Comparison of ENCODE assay signal across 9 mouse cellular contexts in genomic region chr11:103639407-103639946, GRCm38 (mm10). TPM values are rescaled to one million over a fixed set of nuclear protein-coding genes. Genes with fewer than 3 reads are reported as not detected.
A peak's percentile ranks its signal among the peaks of the same experiment; 100 is the strongest.
DNase-seq lines count a peak whose midpoint lies in the region; ATAC-seq and TF ChIP-seq lines count a peak whose summit lies in the region.
"Had no signal": no experiment of that assay in that cellular context is flagged by ENCODE, and none has a peak within 500 bp of the region (broad histone marks: within the 10 kb centered on the region; RNA-seq: fewer than 3 reads in every experiment).

No protein-coding gene starts in this region.

- no peak overlapping the region for H3K27ac ChIP-seq in bone marrow, adult 2 months (ENCODE audit: control insufficient read depth, insufficient read depth, low read depth, low read length, poor library complexity)
- no peak overlapping the region for H3K27ac ChIP-seq in kidney, postnatal 0 days
- H3K27ac ChIP-seq: embryonic facial prominence, embryonic 15.5 days had no signal

- H3K9me3 ChIP-seq in kidney, postnatal 0 days (replicated peaks; ENCODE audit: low read length): no peaks in the 10 kb centered on the region
- H3K9me3 ChIP-seq: embryonic facial prominence, embryonic 15.5 days had no signal

- no peak overlapping the region for H3K4me2 ChIP-seq in kidney, postnatal 0 days (ENCODE audit: low read length)
- H3K4me2 ChIP-seq: embryonic facial prominence, embryonic 15.5 days had no signal

- no peaks in the 10 kb centered on the region for H3K27me3 ChIP-seq in kidney, postnatal 0 days (ENCODE audit: insufficient read depth, low read length)

- intact Hi-C loops in heart, postnatal 25 days (cut with DNase I): loop anchor here (1.0 to 2.0 kb wide), 3 partner anchors 36 to 271 kb away; no protein-coding TSS in a partner anchor

- no peak overlapping the region for H3K9ac ChIP-seq in kidney, postnatal 0 days (ENCODE audit: low read depth, low read length)
- H3K9ac ChIP-seq: embryonic facial prominence, embryonic 15.5 days had no signal

- no peaks in the 10 kb centered on the region for H3K36me3 ChIP-seq in kidney, postnatal 0 days (ENCODE audit: insufficient read depth, low read length)
- H3K36me3 ChIP-seq: embryonic facial prominence, embryonic 15.5 days had no signal

- no peaks in the 10 kb centered on the region for H3K4me1 ChIP-seq in bone marrow, adult 2 months (ENCODE audit: control insufficient read depth, insufficient read depth, low read length)
- H3K4me1 ChIP-seq in kidney, postnatal 0 days (replicated peaks; ENCODE audit: insufficient read depth, low read length): no peaks in the 10 kb centered on the region
- H3K4me1 ChIP-seq: embryonic facial prominence, embryonic 15.5 days had no signal

- peak; percentile 80 for DNase-seq in heart, adult 11 months
- DNase-seq in heart, postnatal 25 days (ENCODE audit: low spot score): no peak
- peak; percentile 21 for DNase-seq in CD4-positive helper T cell, adult 2 months (ENCODE audit: low read depth, low spot score)
- DNase-seq in kidney, postnatal 0 days (ENCODE audit: low spot score): peak; percentile 87
- DNase-seq in telencephalon, adult 2 months (ENCODE audit: low read depth, low spot score): peak; percentile 62

- 0 out of 2 replicates have a peak, but pooled peaks have one; percentile 60 for ATAC-seq in erythroblast, adult 5-6 weeks (replicated peaks; ENCODE audit: low FRiP score, poor library complexity, severe bottlenecking)
- ATAC-seq in kidney, postnatal 0 days (replicated peaks; ENCODE audit: low FRiP score, low read depth): no peak
- ATAC-seq in megakaryocyte-erythroid progenitor cell, adult 5-6 weeks (replicated peaks; ENCODE audit: low FRiP score, low TSS enrichment, poor library complexity, severe bottlenecking): peak; percentile 45; the same call in 1 of the 2 replicates

- 3% methylated on average over 10 of the region's 10 CpGs for WGBS in bone marrow, adult 2 months
- 3% methylated on average over 10 of the region's 10 CpGs for WGBS in kidney, postnatal 0 days

- no peak overlapping the region for H3K4me3 ChIP-seq in bone marrow, adult 2 months (replicated peaks; ENCODE audit: control insufficient read depth, low read depth, low read length)
- H3K4me3 ChIP-seq in kidney, postnatal 0 days (replicated peaks; ENCODE audit: low read depth, low read length): no peak overlapping the region
- H3K4me3 ChIP-seq: embryonic facial prominence, embryonic 15.5 days had no signal

- TF ChIP-seq CTCF in bone marrow, adult 2 months (IDR thresholded peaks at IDR 0.05; ENCODE audit: control insufficient read depth, insufficient read depth, low read length): peak; percentile 91
- peak; percentile 99 for TF ChIP-seq CTCF in kidney, postnatal 0 days (IDR thresholded peaks at IDR 0.05; ENCODE audit: low read depth)

- no peak for TF ChIP-seq POLR2A in bone marrow, adult 2 months (IDR thresholded peaks at IDR 0.05; ENCODE audit: borderline replicate concordance, control insufficient read depth, low read depth, low read length)

RNA-seq across cellular contexts. Expression of gene Lyzl6, which starts 0.8 kb away (rescaled TPM):
- not detected for total RNA-seq in heart, postnatal 25 days (2021)
- not detected in 2 replicates for polyA plus RNA-seq in bone marrow, adult 2 months (2011; ENCODE audit: insufficient read depth, insufficient read length, low replicate concordance, missing spikeins)
- total RNA-seq in erythroblast, adult 5-6 weeks (2015; ENCODE audit: low replicate concordance): not detected in 2 replicates
- total RNA-seq in erythroblast, adult 5-6 weeks (2017; ENCODE audit: low replicate concordance): not detected in 2 replicates
- not detected in 2 replicates for polyA plus RNA-seq in kidney, postnatal 0 days (2015; fragmentation: Nextera tagmentation; extraction: Ambion mirVana)
- total RNA-seq in megakaryocyte-erythroid progenitor cell, adult 5-6 weeks (2014; fragmentation: Nextera tagmentation): not detected in 2 replicates
- not detected in 2 replicates for total RNA-seq in megakaryocyte-erythroid progenitor cell, adult 5-6 weeks (2017)
- polyA plus RNA-seq: embryonic facial prominence, embryonic 15.5 days had no signal

RNA-seq across cellular contexts. Expression of gene Rprml, which starts 9.9 kb away (rescaled TPM):
- total RNA-seq in heart, postnatal 25 days (2021): not detected
- polyA plus RNA-seq in bone marrow, adult 2 months (2011; ENCODE audit: insufficient read depth, insufficient read length, low replicate concordance, missing spikeins): not detected in 2 replicates
- not detected in 2 replicates for total RNA-seq in erythroblast, adult 5-6 weeks (2015; ENCODE audit: low replicate concordance)
- not detected in 2 replicates for total RNA-seq in erythroblast, adult 5-6 weeks (2017; ENCODE audit: low replicate concordance)
- 0.14 TPM in 1 of 2 replicates, not detected in the other for polyA plus RNA-seq in kidney, postnatal 0 days (2015; fragmentation: Nextera tagmentation; extraction: Ambion mirVana)
- not detected in 2 replicates for total RNA-seq in megakaryocyte-erythroid progenitor cell, adult 5-6 weeks (2014; fragmentation: Nextera tagmentation)
- total RNA-seq in megakaryocyte-erythroid progenitor cell, adult 5-6 weeks (2017): not detected in 2 replicates

RNA-seq across cellular contexts. Expression of gene Gm884, which starts 18.5 kb away (rescaled TPM):
- not detected for total RNA-seq in heart, postnatal 25 days (2021)
- polyA plus RNA-seq in bone marrow, adult 2 months (2011; ENCODE audit: insufficient read depth, insufficient read length, low replicate concordance, missing spikeins): not detected in 2 replicates
- total RNA-seq in erythroblast, adult 5-6 weeks (2015; ENCODE audit: low replicate concordance): not detected in 2 replicates
- total RNA-seq in erythroblast, adult 5-6 weeks (2017; ENCODE audit: low replicate concordance): not detected in 2 replicates
- not detected in 2 replicates for polyA plus RNA-seq in kidney, postnatal 0 days (2015; fragmentation: Nextera tagmentation; extraction: Ambion mirVana)
- not detected in 2 replicates for total RNA-seq in megakaryocyte-erythroid progenitor cell, adult 5-6 weeks (2014; fragmentation: Nextera tagmentation)
- not detected in 2 replicates for total RNA-seq in megakaryocyte-erythroid progenitor cell, adult 5-6 weeks (2017)
- polyA plus RNA-seq: embryonic facial prominence, embryonic 15.5 days had no signal

RNA-seq across cellular contexts. Expression of gene Gosr2, which starts 58.2 kb away (rescaled TPM):
- 10 to 100 TPM; 39.2 to 39.3 TPM for total RNA-seq in heart, postnatal 25 days (2021)
- polyA plus RNA-seq in bone marrow, adult 2 months (2011; ENCODE audit: insufficient read depth, insufficient read length, low replicate concordance, missing spikeins): 17.2 and 21.0 TPM in 2 replicates
- 8.8 and 11.7 TPM in 2 replicates for total RNA-seq in erythroblast, adult 5-6 weeks (2015; ENCODE audit: low replicate concordance)
- 11.2 and 17.0 TPM in 2 replicates for total RNA-seq in erythroblast, adult 5-6 weeks (2017; ENCODE audit: low replicate concordance)
- polyA plus RNA-seq in kidney, postnatal 0 days (2015; fragmentation: Nextera tagmentation; extraction: Ambion mirVana): 87.0 and 95.2 TPM in 2 replicates
- 36.1 and 46.9 TPM in 2 replicates for total RNA-seq in megakaryocyte-erythroid progenitor cell, adult 5-6 weeks (2014; fragmentation: Nextera tagmentation)
- total RNA-seq in megakaryocyte-erythroid progenitor cell, adult 5-6 weeks (2017): 37.8 and 44.2 TPM in 2 replicates
